Comparison of ENCODE assay signal across 11 mouse cellular contexts in genomic region chr2:137560366-137560765, GRCm38 (mm10).
DNase-seq lines count a peak whose midpoint lies in the region; ATAC-seq lines count a peak whose summit lies in the region.
"Had no signal": no experiment of that assay in that cellular context is flagged by ENCODE, and none has a peak within 500 bp of the region (broad histone marks: within the 10 kb centered on the region; RNA-seq: fewer than 3 reads in every experiment).

No protein-coding gene starts in this region.

- no peak overlapping the region for H3K9ac ChIP-seq in neural tube, embryonic 11.5 days (ENCODE audit: low read length)
- H3K9ac ChIP-seq in forebrain, embryonic 14.5 days (ENCODE audit: low read length) = no peak overlapping the region
- no peak overlapping the region for H3K9ac ChIP-seq in stomach, embryonic 14.5 days (replicated peaks; ENCODE audit: low read depth, low read length)

- H3K27ac ChIP-seq in neural tube, embryonic 11.5 days (ENCODE audit: low read depth, low read length) = no peak overlapping the region
- H3K27ac ChIP-seq in forebrain, embryonic 14.5 days (ENCODE audit: low read depth, low read length) = no peak overlapping the region
- H3K27ac ChIP-seq in stomach, embryonic 14.5 days (ENCODE audit: low read length) = no peak overlapping the region
- H3K27ac ChIP-seq: limb, embryonic 10.5 days; macrophage had no signal

- 69% methylated on average over 4 of the region's 4 CpGs for WGBS in neural tube, embryonic 11.5 days
- WGBS in forebrain, embryonic 14.5 days = 36% methylated on average over 4 of the region's 4 CpGs
- WGBS in stomach, embryonic 14.5 days = 46% methylated on average over 4 of the region's 4 CpGs

- DNase-seq in neural tube, embryonic 11.5 days (ENCODE audit: low spot score) = peak; percentile 9
- no peak for DNase-seq in neural tube, embryonic 10.5 days (ENCODE audit: extremely low spot score, low spot score)
- DNase-seq in forebrain, embryonic 14.5 days (ENCODE audit: low spot score) = peak; percentile 16
- peak; percentile 35 for DNase-seq in heart, postnatal 25 days (ENCODE audit: low spot score)
- DNase-seq in urinary bladder, postnatal 36 days (ENCODE audit: low spot score in 2 of 2) = no peak
- no peak for DNase-seq in urinary bladder, postnatal 25 days (ENCODE audit: low spot score)
- no peak for DNase-seq in left cerebral cortex, postnatal 25 days (ENCODE audit: low spot score in 2 of 2)
- DNase-seq: gastrocnemius, postnatal 36 days had no signal

- no peak overlapping the region for H3K4me3 ChIP-seq in neural tube, embryonic 11.5 days (ENCODE audit: low read depth, low read length)
- no peak overlapping the region for H3K4me3 ChIP-seq in forebrain, embryonic 14.5 days (ENCODE audit: low read depth, low read length)
- no peak overlapping the region for H3K4me3 ChIP-seq in stomach, embryonic 14.5 days (ENCODE audit: low read depth, low read length)
- H3K4me3 ChIP-seq: limb, embryonic 10.5 days had no signal

- no peaks in the 10 kb centered on the region for H3K4me1 ChIP-seq in neural tube, embryonic 11.5 days (ENCODE audit: control insufficient read depth, insufficient read depth, low read length)
- H3K4me1 ChIP-seq in forebrain, embryonic 14.5 days (ENCODE audit: control insufficient read depth, insufficient read depth, low read length) = 0 out of 2 replicates have a peak, but pooled peaks cover 2% of the 10 kb centered on the region
- H3K4me1 ChIP-seq in stomach, embryonic 14.5 days (ENCODE audit: control insufficient read depth, insufficient read depth, low read length) = no peaks in the 10 kb centered on the region

- no peaks in the 10 kb centered on the region for H3K36me3 ChIP-seq in neural tube, embryonic 11.5 days (ENCODE audit: control insufficient read depth, insufficient read depth, low read length)
- H3K36me3 ChIP-seq in forebrain, embryonic 14.5 days (ENCODE audit: control insufficient read depth, insufficient read depth, low read length) = no peaks in the 10 kb centered on the region
- no peaks in the 10 kb centered on the region for H3K36me3 ChIP-seq in stomach, embryonic 14.5 days (ENCODE audit: control insufficient read depth, insufficient read depth, low read length)
- H3K36me3 ChIP-seq: limb, embryonic 10.5 days had no signal

- intact Hi-C loops in heart, postnatal 25 days (cut with DNase I) = no loop called here
- intact Hi-C loops in left cerebral cortex, postnatal 25 days (cut with DNase I) = no loop called here

- H3K9me3 ChIP-seq in neural tube, embryonic 11.5 days (ENCODE audit: control insufficient read depth, low read length) = no peaks in the 10 kb centered on the region
- H3K9me3 ChIP-seq in forebrain, embryonic 14.5 days (replicated peaks; ENCODE audit: control insufficient read depth, low read length) = no peaks in the 10 kb centered on the region
- no peaks in the 10 kb centered on the region for H3K9me3 ChIP-seq in stomach, embryonic 14.5 days (ENCODE audit: control insufficient read depth, low read depth, low read length)
- H3K9me3 ChIP-seq: limb, embryonic 10.5 days had no signal

- no peak for ATAC-seq in neural tube, embryonic 11.5 days (ENCODE audit: insufficient read depth, low FRiP score, low TSS enrichment)
- ATAC-seq in forebrain, embryonic 14.5 days = peak; percentile 57; the same call in 1 of the 2 replicates
- ATAC-seq in stomach, embryonic 14.5 days (ENCODE audit: insufficient number of reproducible peaks, insufficient read depth, low FRiP score, low read depth) = peak; percentile 72; the same call in 1 of the 2 replicates

- H3K4me2 ChIP-seq in neural tube, embryonic 11.5 days (ENCODE audit: low read depth) = no peak overlapping the region
- no peak overlapping the region for H3K4me2 ChIP-seq in forebrain, embryonic 14.5 days (ENCODE audit: low read length)
- H3K4me2 ChIP-seq in stomach, embryonic 14.5 days (replicated peaks; ENCODE audit: low read depth, low read length) = no peak overlapping the region

- H3K27me3 ChIP-seq in neural tube, embryonic 11.5 days (ENCODE audit: control insufficient read depth, insufficient read depth, low read length) = no peaks in the 10 kb centered on the region
- no peaks in the 10 kb centered on the region for H3K27me3 ChIP-seq in forebrain, embryonic 14.5 days (replicated peaks; ENCODE audit: control insufficient read depth, insufficient read depth, low read length)
- H3K27me3 ChIP-seq in stomach, embryonic 14.5 days (ENCODE audit: control insufficient read depth, insufficient read depth, low read length) = no peaks in the 10 kb centered on the region

Comparison
In these comparisons a context has a peak if more than half of its experiments do, and no peak if none do; other contexts are left out.
1. DNase-seq: peak in neural tube, embryonic 11.5 days (single experiment), forebrain, embryonic 14.5 days (single experiment) and heart, postnatal 25 days (single experiment); none in neural tube, embryonic 10.5 days (single experiment), urinary bladder, postnatal 36 days (0 of 2), urinary bladder, postnatal 25 days (single experiment) and left cerebral cortex, postnatal 25 days (0 of 2).